Mouse (Mus musculus) myocyte (in vitro differentiated cells): ENCODE measurements around the gene Golph3l. TPM values are rescaled to one million over a fixed set of nuclear protein-coding genes. Genes with fewer than 3 reads are reported as not detected.
A peak's percentile ranks its signal among the peaks of the same experiment; 100 is the strongest.

ENCODE experiments used
- H3K27me3 ChIP-seq: one replicate; pipeline ENCODE4 v1.6.1; 2011; ENCODE audit not compliant: control insufficient read depth, insufficient read depth, insufficient read length
- H3K36me3 ChIP-seq: one replicate; pipeline ENCODE4 v1.6.1; 2011; ENCODE audit not compliant: control insufficient read depth, insufficient read depth
- H3K4me2 ChIP-seq: one replicate; pipeline ENCODE4 v1.6.1; 2011; ENCODE audit warnings: low read depth, control low read depth
- H3K4me3 ChIP-seq: one replicate; pipeline ENCODE4 v1.5.1; 2011; ENCODE audit warnings: mild to moderate bottlenecking, control low read depth, moderate library complexity
- H3K79me2 ChIP-seq: one replicate; pipeline ENCODE4 v1.6.1; 2011; ENCODE audit not compliant: control insufficient read depth, insufficient read depth
- H3ac ChIP-seq: one replicate; pipeline ENCODE4 v1.6.1; 2011; ENCODE audit not compliant: control insufficient read depth, insufficient read length
- CEBPB ChIP-seq: IDR thresholded peaks from 2 replicates; pipeline ENCODE4 v1.6.1; 2011; ENCODE audit warnings: mild to moderate bottlenecking, moderate library complexity; ENCODE audit not compliant: poor library complexity, insufficient read depth, severe bottlenecking
- E2F4 ChIP-seq: IDR thresholded peaks from one replicate; pipeline ENCODE4 v1.6.1; 2011; ENCODE audit warnings: mild to moderate bottlenecking, control low read depth, moderate library complexity; ENCODE audit not compliant: insufficient read depth
- MAX ChIP-seq: IDR thresholded peaks from one replicate; pipeline ENCODE4 v1.6.1; 2011; ENCODE audit warnings: low read depth, mild to moderate bottlenecking, control low read depth
- MYOD1 ChIP-seq, 3 experiments: IDR thresholded peaks; one replicate each; pipeline ENCODE4 v1.6.1; 2011; ENCODE audit warnings: control low read depth in 2 of 3, low read depth in 2 of 3, mild to moderate bottlenecking in 2 of 3, moderate library complexity in 1 of 3; ENCODE audit not compliant: insufficient read length in 2 of 3, control insufficient read depth in 1 of 3
- MYOG ChIP-seq, 3 experiments: IDR thresholded peaks; one replicate each; pipeline ENCODE4 v1.6.1; 2011; ENCODE audit warnings: control low read depth in 2 of 3, low read depth in 2 of 3, mild to moderate bottlenecking in 2 of 3; ENCODE audit not compliant: insufficient read length in 2 of 3, control insufficient read depth in 1 of 3, insufficient read depth in 1 of 3
- POLR2A ChIP-seq: IDR thresholded peaks from one replicate; pipeline ENCODE4 v1.6.1; 2011; ENCODE audit warnings: low read depth, mild to moderate bottlenecking, control low read depth, moderate library complexity; ENCODE audit not compliant: insufficient read length
- POLR2AphosphoS2 ChIP-seq: IDR thresholded peaks from one replicate; pipeline ENCODE4 v1.6.1; 2011; ENCODE audit warnings: low read depth, control low read depth; ENCODE audit not compliant: insufficient read length
- REST ChIP-seq: IDR thresholded peaks from one replicate; pipeline ENCODE4 v1.6.1; 2011; ENCODE audit warnings: mild to moderate bottlenecking, control low read depth, moderate library complexity; ENCODE audit not compliant: insufficient read depth, insufficient read length
- SRF ChIP-seq: IDR thresholded peaks from one replicate; pipeline ENCODE4 v1.6.1; 2011; ENCODE audit warnings: low read depth; ENCODE audit not compliant: control insufficient read depth, insufficient read length
- TCF12 ChIP-seq: IDR thresholded peaks from one replicate; pipeline ENCODE4 v1.6.1; 2011; ENCODE audit warnings: mild to moderate bottlenecking, control low read depth; ENCODE audit not compliant: poor library complexity, insufficient read depth, severe bottlenecking
- TCF3 ChIP-seq: IDR thresholded peaks from one replicate; pipeline ENCODE4 v1.6.1; 2011; ENCODE audit warnings: low read depth, control low read depth; ENCODE audit not compliant: insufficient read length
- USF1 ChIP-seq: IDR thresholded peaks from one replicate; pipeline ENCODE4 v1.6.1; 2011; ENCODE audit warnings: low read depth, mild to moderate bottlenecking, control low read depth, moderate library complexity
- polyA plus RNA-seq: library from polyadenylated mRNA; unstranded; fragments of >200 nt; fragmentation: generic; extraction: Trizol; gene quantifications from one replicate; pipeline ENCODE4 v1.2.1, GENCODE M21; 2012; ENCODE audit warnings: missing spikeins

Gene Golph3l
- polyA plus RNA-seq, 1 experiment, result 4.4 TPM

GRCm38 (mm10) chr3:95660788-95661478 lies 72.2 kb downstream of the Golph3l start:
- H3ac ChIP-seq, result no peak overlapping the region
- TF ChIP-seq POLR2A (no peak), MYOG (IDR thresholded peaks at IDR 0.05; ENCODE audit: control insufficient read depth in 1 of 3, insufficient read depth in 1 of 3, insufficient read length in 2 of 3, low read depth in 2 of 3) (no peak), MAX (no peak), POLR2AphosphoS2 (no peak), MYOD1 (IDR thresholded peaks at IDR 0.05; ENCODE audit: control insufficient read depth in 1 of 3, insufficient read length in 2 of 3, low read depth in 2 of 3) (no peak), E2F4 (no peak), SRF (no peak), REST (no peak), CEBPB (no peak), TCF3 (no peak), USF1 (no peak)
- no peaks in the 10 kb centered on the region for H3K27me3 ChIP-seq
- peak overlapping the region; percentile 98 for H3K4me3 ChIP-seq
- peaks cover 36% of the 10 kb centered on the region for H3K36me3 ChIP-seq
- H3K4me2 ChIP-seq, result peak overlapping the region; percentile 99
- H3K79me2 ChIP-seq, result peaks cover 80% of the 10 kb centered on the region

GRCm38 (mm10) chr3:95661945-95662715 lies 73.4 kb downstream of the Golph3l start:
- peak overlapping the region; percentile 98 for H3K4me3 ChIP-seq
- peaks cover 36% of the 10 kb centered on the region for H3K36me3 ChIP-seq

GRCm38 (mm10) chr3:95662724-95663449 lies 74.2 kb downstream of the Golph3l start:
- Histone ChIP-seq H3K36me3 (peaks cover 36% of the 10 kb centered on the region), H3ac (no peak overlapping the region), H3K27me3 (no peaks in the 10 kb centered on the region), H3K4me3 (peak overlapping the region; percentile 98), H3K4me2 (peak overlapping the region; percentile 99), H3K79me2 (peaks cover 92% of the 10 kb centered on the region)
- TF ChIP-seq E2F4 (no peak), TCF12 (no peak), REST (no peak), USF1 (no peak), POLR2AphosphoS2 (no peak), CEBPB (no peak), SRF (no peak), MYOD1 (IDR thresholded peaks at IDR 0.05; ENCODE audit: control insufficient read depth in 1 of 3, insufficient read length in 2 of 3, low read depth in 2 of 3) (no peak), POLR2A (no peak), MYOG (IDR thresholded peaks at IDR 0.05; ENCODE audit: control insufficient read depth in 1 of 3, insufficient read depth in 1 of 3, insufficient read length in 2 of 3, low read depth in 2 of 3) (no peak), TCF3 (no peak), MAX (no peak)

More at GRCm38 (mm10) chr3:95661945-95662715, 73.4 kb downstream of the Golph3l start:
- no peak overlapping the region for H3ac ChIP-seq
- H3K4me2 ChIP-seq, result peak overlapping the region; percentile 99
- H3K27me3 ChIP-seq, result no peaks in the 10 kb centered on the region
- H3K79me2 ChIP-seq, result peaks cover 92% of the 10 kb centered on the region
- TF ChIP-seq REST (no peak), MYOD1 (IDR thresholded peaks at IDR 0.05; ENCODE audit: control insufficient read depth in 1 of 3, insufficient read length in 2 of 3, low read depth in 2 of 3) (peak in 1 of 3 experiments; percentile 29)

GRCm38 (mm10) chr3:95663486-95663885 lies 74.8 kb downstream of the Golph3l start:
- peaks cover 38% of the 10 kb centered on the region for H3K36me3 ChIP-seq
- H3K4me3 ChIP-seq, result no peak overlapping the region
- no peak overlapping the region for H3ac ChIP-seq
- peaks cover 92% of the 10 kb centered on the region for H3K79me2 ChIP-seq
- peak overlapping the region; percentile 99 for H3K4me2 ChIP-seq
- TF ChIP-seq SRF, result no peak
- TF ChIP-seq USF1, result no peak
- TF ChIP-seq TCF3, result no peak
- no peak for TF ChIP-seq E2F4
- no peak for TF ChIP-seq MYOD1 (IDR thresholded peaks at IDR 0.05; ENCODE audit: control insufficient read depth in 1 of 3, insufficient read length in 2 of 3, low read depth in 2 of 3)
- TF ChIP-seq POLR2AphosphoS2, result no peak
- no peak for TF ChIP-seq MAX
- no peak for TF ChIP-seq MYOG (IDR thresholded peaks at IDR 0.05; ENCODE audit: control insufficient read depth in 1 of 3, insufficient read depth in 1 of 3, insufficient read length in 2 of 3, low read depth in 2 of 3)
- TF ChIP-seq REST, result no peak
- TF ChIP-seq CEBPB, result no peak
- TF ChIP-seq TCF12, result no peak
- TF ChIP-seq POLR2A, result no peak
- H3K27me3 ChIP-seq, result no peaks in the 10 kb centered on the region
